Mouse (Mus musculus) activated CD4-positive, CD25-positive, alpha-beta regulatory T cell (primary cell): Measurements from ENCODE around the gene Rpain. TPM values are rescaled to one million over a fixed set of nuclear protein-coding genes. Genes with fewer than 3 reads are reported as not detected.

Experiments used
- polyA plus RNA-seq, 2 experiments: library from polyadenylated mRNA; unstranded; fragments of 100-300 nt; shearing (Covaris generic); gene quantifications; one replicate each; pipeline ENCODE4 v1.2.1; 2017

Rpain gene
- polyA plus RNA-seq, result 10 to 100 TPM; 61.3 to 94.2 TPM

DNA sequence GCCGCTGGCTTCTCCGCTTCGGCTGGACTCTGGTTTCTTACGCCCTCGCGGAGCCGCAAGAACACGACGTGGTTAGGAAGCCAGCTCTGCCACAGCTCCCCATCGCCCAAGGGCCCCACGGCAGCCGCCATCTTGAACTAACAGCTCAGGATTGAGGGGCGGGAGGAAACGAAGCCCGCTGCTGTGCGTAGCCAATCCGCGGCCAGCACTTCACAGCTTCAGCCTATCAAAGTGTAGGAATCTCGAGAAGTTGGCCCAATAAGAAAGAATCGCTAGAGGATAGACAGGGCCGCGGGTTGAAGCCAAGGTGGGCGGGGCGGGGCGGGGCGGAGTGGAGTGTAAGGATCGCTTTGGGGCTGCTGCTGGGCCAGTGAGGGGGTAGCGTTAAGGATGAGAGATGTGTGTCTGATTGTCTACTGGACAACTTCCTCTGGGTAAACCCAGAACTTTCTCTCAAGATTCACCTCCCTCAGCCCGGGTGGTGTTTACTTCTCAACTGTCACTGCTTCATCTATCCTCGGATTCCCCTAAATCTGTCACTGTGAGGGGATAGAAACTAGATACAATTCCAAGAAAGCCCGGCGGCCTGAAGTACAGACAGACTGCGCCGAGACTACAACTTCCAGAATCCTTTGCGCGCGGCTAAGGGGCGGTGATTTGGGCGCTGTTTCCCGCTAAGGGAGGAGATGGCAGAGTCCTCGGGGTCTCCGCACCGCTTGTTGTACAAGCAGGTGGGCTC is at the start of gene Rpain, which contains the start of gene Nup88:
TSS of gene Rpain (plus strand) at position 393 of the 739 bp plus-strand sequence.
TSS of gene Nup88 (minus strand) at position 153 of the 739 bp plus-strand sequence.

DNA sequence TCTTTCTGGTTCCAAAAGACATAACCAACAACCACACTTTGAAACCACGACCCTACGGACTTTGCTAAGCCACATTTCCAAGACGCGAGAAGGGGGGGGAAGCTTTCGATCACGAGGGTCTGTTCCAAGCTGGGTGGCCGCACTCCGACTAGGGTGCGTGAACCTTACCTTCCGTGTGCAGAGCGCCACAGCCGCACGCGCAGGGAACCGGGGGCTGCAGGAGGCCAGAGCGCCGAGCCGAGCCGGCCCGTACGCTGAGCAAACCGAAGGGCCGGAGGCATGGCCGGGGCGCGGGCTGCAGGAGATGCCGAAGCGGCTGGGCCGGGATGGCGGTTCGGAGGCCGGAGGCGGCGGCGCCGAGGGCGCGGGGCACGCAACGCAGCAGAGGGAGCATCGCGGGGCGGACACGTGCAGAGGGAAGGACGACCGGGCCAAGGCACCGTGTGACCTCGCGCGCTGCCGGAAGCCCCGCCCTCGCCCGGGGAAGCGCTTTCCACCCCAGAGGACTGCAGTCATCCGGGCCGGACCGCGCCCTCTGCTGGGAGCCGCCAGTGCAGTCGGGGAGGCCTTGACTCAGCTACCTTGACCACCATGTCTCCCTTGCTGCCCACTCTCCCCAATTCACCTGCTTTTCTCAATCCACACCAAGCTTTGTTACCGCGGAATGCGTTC is 12.7 kb downstream of the Rpain start, which contains the start of gene C1qbp:
TSS of gene C1qbp (minus strand) at position 470 of the 672 bp plus-strand sequence.

DNA sequence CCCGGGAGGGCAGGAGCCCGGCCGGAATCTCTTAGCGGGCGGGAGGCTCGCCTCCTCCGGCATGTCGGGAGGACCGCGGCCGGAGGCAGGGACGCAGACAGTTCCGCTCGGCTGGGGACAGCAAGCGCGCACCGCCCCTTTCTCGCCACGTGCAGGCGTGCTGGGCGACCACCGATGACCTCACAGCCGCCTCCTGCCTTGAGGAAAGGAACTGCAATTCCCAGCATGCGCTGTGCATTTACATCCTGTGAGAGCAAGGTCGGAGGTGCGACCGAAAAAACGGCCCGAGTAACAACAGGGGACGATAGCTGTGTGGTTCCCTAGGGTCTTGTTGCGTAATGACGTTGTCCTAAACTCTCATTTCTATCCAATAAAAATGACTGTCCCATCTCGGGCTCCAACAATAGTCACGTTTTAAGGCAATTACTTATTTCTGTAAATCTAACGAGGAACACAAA is 34.3 kb downstream of the Rpain start, which contains the start of gene Dhx33:
TSS of gene Dhx33 (minus strand) at position 122 of the 458 bp plus-strand sequence.

DNA sequence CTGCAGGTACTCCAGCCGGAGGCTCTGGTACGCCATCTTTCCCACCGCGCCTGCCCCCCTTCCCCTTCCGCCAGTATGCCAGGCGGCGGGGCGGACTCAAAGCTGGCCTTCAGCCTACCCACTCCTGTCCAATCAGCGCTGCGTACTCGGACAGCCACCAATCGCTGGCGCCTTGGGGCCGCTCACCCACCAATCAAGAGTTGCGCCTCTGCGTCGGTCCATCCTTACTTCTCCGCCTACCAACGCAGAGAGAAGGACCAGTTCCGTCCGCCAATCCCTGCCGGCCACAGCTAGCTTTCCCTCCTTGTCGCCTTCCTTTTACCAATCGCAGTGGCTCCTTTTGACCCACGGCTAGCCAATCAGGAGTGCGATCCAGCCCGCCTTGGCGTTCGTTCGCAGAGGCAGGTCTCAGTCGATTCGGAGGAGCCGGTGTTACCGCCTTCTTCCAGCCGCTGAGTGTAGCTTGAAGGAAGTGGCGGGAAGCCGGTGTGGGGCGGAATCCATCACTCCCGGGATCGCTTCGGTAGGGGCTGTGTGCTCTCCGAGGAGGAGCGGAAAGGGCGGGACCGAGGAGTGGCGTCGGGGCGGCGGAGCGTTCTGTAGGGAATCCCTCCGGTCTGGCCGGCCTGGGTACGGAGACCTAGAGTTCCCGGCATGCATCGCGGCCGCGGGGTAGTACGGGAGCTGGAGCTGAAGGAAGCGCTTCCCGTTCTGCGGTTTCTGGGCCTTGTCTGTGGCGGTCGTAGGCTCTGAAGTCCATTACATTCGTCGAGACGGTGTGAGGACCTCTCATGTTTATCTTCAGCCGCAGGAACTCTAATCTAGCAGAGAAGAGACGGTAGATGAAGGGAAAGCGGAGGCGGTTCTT is 49.4 kb downstream of the Rpain start, which contains the start of the genes Mis12 and Derl2:
TSS of gene Mis12 (plus strand) at position 411 of the 868 bp plus-strand sequence.
TSS of gene Derl2 (minus strand) at position 641 of the 868 bp plus-strand sequence.

Other genes with a start within 250 kb of the Rpain start
- gene Zfp3, start 206.0 kb upstream of the Rpain start, polyA plus RNA-seq, result 1 to 10 TPM; 7.3 to 7.5 TPM
- under 1 TPM; 0.35 to 0.64 TPM for gene Scimp, start 157.6 kb upstream of the Rpain start, polyA plus RNA-seq
- gene Rabep1, start 125.4 kb upstream of the Rpain start, polyA plus RNA-seq, result 10 to 100 TPM; 35.0 to 39.0 TPM
- 100 to 1,000 TPM; 101 to 116 TPM for gene Nup88, start 240 bp upstream of the Rpain start, polyA plus RNA-seq
- gene C1qbp, start 12.8 kb downstream of the Rpain start, polyA plus RNA-seq, result 100 to 1,000 TPM; 102 to 146 TPM
- 10 to 100 TPM; 11.0 to 12.9 TPM for gene Dhx33, start 34.2 kb downstream of the Rpain start, polyA plus RNA-seq
- 10 to 100 TPM; 25.0 to 30.7 TPM for gene Mis12, start 49.4 kb downstream of the Rpain start, polyA plus RNA-seq
- 10 to 100 TPM; 78.1 to 85.6 TPM for gene Derl2, start 49.6 kb downstream of the Rpain start, polyA plus RNA-seq
- gene 6330403K07Rik, start 63.3 kb downstream of the Rpain start, polyA plus RNA-seq, result 10 to 100 TPM; 11.6 to 21.8 TPM
- under 1 TPM in 1 of 2 experiments, not detected in 1; 0.41 TPM for gene Nlrp1a, start 174.5 kb downstream of the Rpain start, polyA plus RNA-seq